Mouse (Mus musculus): ENCODE measurements at regions not wholly inside any gene's neighbourhood (a gene's known extent, or its start where the extent isn't known, plus 50 kb on each side); places are given as distances from the start of the nearest gene placed in this dataset.

- no peak for ATAC-seq (replicated peaks in 1 of 2; ENCODE audit: insufficient read depth in 1 of 2, low FRiP score in 2 of 2, low TSS enrichment in 1 of 2, low read depth in 1 of 2, poor library complexity in 2 of 2, severe bottlenecking in 2 of 2)
These were observed 62.1 kb downstream of the 4933412E24Rik start for GRCm38 (mm10) chr15:59954345-59954744.

- ATAC-seq (replicated peaks in 1 of 2; ENCODE audit: insufficient read depth in 1 of 2, low FRiP score in 2 of 2, low TSS enrichment in 1 of 2, low read depth in 1 of 2, poor library complexity in 2 of 2, severe bottlenecking in 2 of 2): no peak
These were observed 62.6 kb downstream of the 4933412E24Rik start for GRCm38 (mm10) chr15:59953857-59954256.

GRCm38 (mm10) chr15:59950617-59951216, 65.7 kb downstream of the 4933412E24Rik start:
- peak; percentile 76 to 89 for ATAC-seq (replicated peaks in 1 of 2; ENCODE audit: insufficient read depth in 1 of 2, low FRiP score in 2 of 2, low TSS enrichment in 1 of 2, low read depth in 1 of 2, poor library complexity in 2 of 2, severe bottlenecking in 2 of 2)

GRCm38 (mm10) chr15:59945208-59945607, 71.2 kb downstream of the 4933412E24Rik start:
- ATAC-seq (replicated peaks in 1 of 2; ENCODE audit: insufficient read depth in 1 of 2, low FRiP score in 2 of 2, low TSS enrichment in 1 of 2, low read depth in 1 of 2, poor library complexity in 2 of 2, severe bottlenecking in 2 of 2): no peak

- ATAC-seq (replicated peaks in 1 of 2; ENCODE audit: insufficient read depth in 1 of 2, low FRiP score in 2 of 2, low TSS enrichment in 1 of 2, low read depth in 1 of 2, poor library complexity in 2 of 2, severe bottlenecking in 2 of 2): no peak
These were observed 79.9 kb downstream of the 4933412E24Rik start for GRCm38 (mm10) chr15:59936486-59936885.

- ATAC-seq (replicated peaks in 1 of 2; ENCODE audit: insufficient read depth in 1 of 2, low FRiP score in 2 of 2, low TSS enrichment in 1 of 2, low read depth in 1 of 2, poor library complexity in 2 of 2, severe bottlenecking in 2 of 2): no peak
These were observed 102.6 kb downstream of the 4933412E24Rik start for GRCm38 (mm10) chr15:59913860-59914259.

- no peak for ATAC-seq (replicated peaks in 1 of 2; ENCODE audit: insufficient read depth in 1 of 2, low FRiP score in 2 of 2, low TSS enrichment in 1 of 2, low read depth in 1 of 2, poor library complexity in 2 of 2, severe bottlenecking in 2 of 2)
These were observed 108.1 kb downstream of the 4933412E24Rik start for GRCm38 (mm10) chr15:59908300-59908699.

GRCm38 (mm10) chr15:59905832-59906797, 110.3 kb downstream of the 4933412E24Rik start:
- peak in 1 of 2 experiments; percentile 45; a peak in 1 of 4 replicates for ATAC-seq (replicated peaks in 1 of 2; ENCODE audit: insufficient read depth in 1 of 2, low FRiP score in 2 of 2, low TSS enrichment in 1 of 2, low read depth in 1 of 2, poor library complexity in 2 of 2, severe bottlenecking in 2 of 2)

GRCm38 (mm10) chr15:59904741-59905140, 111.7 kb downstream of the 4933412E24Rik start:
- ATAC-seq (replicated peaks in 1 of 2; ENCODE audit: insufficient read depth in 1 of 2, low FRiP score in 2 of 2, low TSS enrichment in 1 of 2, low read depth in 1 of 2, poor library complexity in 2 of 2, severe bottlenecking in 2 of 2): no peak

GRCm38 (mm10) chr15:59888996-59889395, 127.4 kb downstream of the 4933412E24Rik start:
- ATAC-seq (replicated peaks in 1 of 2; ENCODE audit: insufficient read depth in 1 of 2, low FRiP score in 2 of 2, low TSS enrichment in 1 of 2, low read depth in 1 of 2, poor library complexity in 2 of 2, severe bottlenecking in 2 of 2): no peak

GRCm38 (mm10) chr15:59888131-59888459, 128.3 kb downstream of the 4933412E24Rik start:
- ATAC-seq (replicated peaks in 1 of 2; ENCODE audit: insufficient read depth in 1 of 2, low FRiP score in 2 of 2, low TSS enrichment in 1 of 2, low read depth in 1 of 2, poor library complexity in 2 of 2, severe bottlenecking in 2 of 2): peak in 1 of 2 experiments; percentile 22; a peak in 1 of 4 replicates

GRCm38 (mm10) chr15:59887381-59888130, 128.9 kb downstream of the 4933412E24Rik start:
- ATAC-seq (replicated peaks in 1 of 2; ENCODE audit: insufficient read depth in 1 of 2, low FRiP score in 2 of 2, low TSS enrichment in 1 of 2, low read depth in 1 of 2, poor library complexity in 2 of 2, severe bottlenecking in 2 of 2): peak; percentile 77 to 85

GRCm38 (mm10) chr15:59886036-59886435, 130.4 kb downstream of the 4933412E24Rik start:
- ATAC-seq (replicated peaks in 1 of 2; ENCODE audit: insufficient read depth in 1 of 2, low FRiP score in 2 of 2, low TSS enrichment in 1 of 2, low read depth in 1 of 2, poor library complexity in 2 of 2, severe bottlenecking in 2 of 2): no peak

GRCm38 (mm10) chr15:59882444-59882843, 134.0 kb downstream of the 4933412E24Rik start:
- ATAC-seq (replicated peaks in 1 of 2; ENCODE audit: insufficient read depth in 1 of 2, low FRiP score in 2 of 2, low TSS enrichment in 1 of 2, low read depth in 1 of 2, poor library complexity in 2 of 2, severe bottlenecking in 2 of 2): no peak

GRCm38 (mm10) chr15:59880426-59880825, 136.0 kb downstream of the 4933412E24Rik start:
- no peak for ATAC-seq (replicated peaks in 1 of 2; ENCODE audit: insufficient read depth in 1 of 2, low FRiP score in 2 of 2, low TSS enrichment in 1 of 2, low read depth in 1 of 2, poor library complexity in 2 of 2, severe bottlenecking in 2 of 2)

GRCm38 (mm10) chr15:59879311-59879710, 137.1 kb downstream of the 4933412E24Rik start:
- no peak for ATAC-seq (replicated peaks in 1 of 2; ENCODE audit: insufficient read depth in 1 of 2, low FRiP score in 2 of 2, low TSS enrichment in 1 of 2, low read depth in 1 of 2, poor library complexity in 2 of 2, severe bottlenecking in 2 of 2)

GRCm38 (mm10) chr15:59876279-59876742, 140.1 kb downstream of the 4933412E24Rik start:
- ATAC-seq (replicated peaks in 1 of 2; ENCODE audit: insufficient read depth in 1 of 2, low FRiP score in 2 of 2, low TSS enrichment in 1 of 2, low read depth in 1 of 2, poor library complexity in 2 of 2, severe bottlenecking in 2 of 2): no peak

GRCm38 (mm10) chr15:59866701-59867100, 149.7 kb downstream of the 4933412E24Rik start:
- ATAC-seq (replicated peaks in 1 of 2; ENCODE audit: insufficient read depth in 1 of 2, low FRiP score in 2 of 2, low TSS enrichment in 1 of 2, low read depth in 1 of 2, poor library complexity in 2 of 2, severe bottlenecking in 2 of 2): peak; percentile 18; a peak in 1 of 4 replicates
